Mouse (Mus musculus) colon, adult 2 months (tissue): ENCODE measurements around the gene Tigd4. TPM values are rescaled to one million over a fixed set of nuclear protein-coding genes. Genes with fewer than 3 reads are reported as not detected.

ENCODE experiments used
- polyA plus RNA-seq: library from polyadenylated mRNA; depleted of rRNA; stranded (reverse); fragments of >200 nt; gene quantifications from 2 replicates; pipeline ENCODE4 v1.2.3, GENCODE M21; 2012; rRNA removed

Tigd4 gene
- not detected in 2 replicates for polyA plus RNA-seq

DNA sequence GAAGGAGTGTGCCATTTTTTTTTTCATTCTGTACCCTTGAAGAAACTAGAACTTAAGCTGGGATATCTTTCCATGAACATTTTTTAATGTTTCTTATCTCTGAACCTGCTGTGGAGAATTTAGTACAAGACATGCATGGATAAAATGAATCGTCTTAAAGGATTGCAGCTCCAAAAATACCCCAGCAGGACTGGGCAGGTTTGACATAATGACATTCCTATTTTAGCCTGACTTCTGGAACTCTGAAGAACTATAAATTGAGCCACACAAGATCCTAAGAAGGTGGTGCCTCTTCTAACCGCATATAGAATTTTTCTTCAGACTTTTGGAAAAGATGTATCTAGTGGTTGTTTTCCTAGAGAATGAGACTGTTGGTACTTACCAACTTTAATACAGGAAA lies at the start of gene Tigd4:
Gene Tigd4, plus strand, starts transcription at position 301 of the 400 bp plus-strand sequence.

GRCm38 (mm10) chr3:84582023-84582912 lies 11.1 kb upstream of the Tigd4 start, which contains the start of gene Arfip1:
Arfip1 (minus strand) TSS chr3:84582625.

Other genes with a start within 250 kb of the Tigd4 start
- 4.4 and 4.8 TPM in 2 replicates for gene Fhdc1, start 113.1 kb upstream of the Tigd4 start, polyA plus RNA-seq
- gene Arfip1, start 10.9 kb upstream of the Tigd4 start, polyA plus RNA-seq = 12.5 and 12.9 TPM in 2 replicates
- 1.1 and 1.6 TPM in 2 replicates for gene Tmem154, start 72.6 kb downstream of the Tigd4 start, polyA plus RNA-seq
- gene Fbxw7, start 221.7 kb downstream of the Tigd4 start, polyA plus RNA-seq = 2.2 and 2.6 TPM in 2 replicates